Mouse (Mus musculus): Measurements from ENCODE around the gene Anp32e.

- TF ChIP-seq CTCF (IDR thresholded peaks at IDR 0.05; ENCODE audit: control insufficient read depth, insufficient read depth, low read length) (no peak), POLR2A (IDR thresholded peaks at IDR 0.05; ENCODE audit: borderline replicate concordance, control insufficient read depth, low read depth, low read length) (no peak)
These were observed 28.5 kb downstream of the Anp32e start for GRCm38 (mm10) chr3:95957359-95958148.
